Mouse (Mus musculus) lung, postnatal 0 days (tissue): ENCODE data around the gene Ahnak2.

Experiments
- CTCF ChIP-seq: IDR thresholded peaks from 2 replicates; pipeline ENCODE4 v1.5.1; 2016; ENCODE audit warnings: antibody characterized with exemption, mild to moderate bottlenecking
- EP300 ChIP-seq: IDR thresholded peaks from 2 replicates; pipeline ENCODE4 v1.6.1; 2016; ENCODE audit warnings: antibody characterized with exemption, mild to moderate bottlenecking, control low read depth

DNA sequence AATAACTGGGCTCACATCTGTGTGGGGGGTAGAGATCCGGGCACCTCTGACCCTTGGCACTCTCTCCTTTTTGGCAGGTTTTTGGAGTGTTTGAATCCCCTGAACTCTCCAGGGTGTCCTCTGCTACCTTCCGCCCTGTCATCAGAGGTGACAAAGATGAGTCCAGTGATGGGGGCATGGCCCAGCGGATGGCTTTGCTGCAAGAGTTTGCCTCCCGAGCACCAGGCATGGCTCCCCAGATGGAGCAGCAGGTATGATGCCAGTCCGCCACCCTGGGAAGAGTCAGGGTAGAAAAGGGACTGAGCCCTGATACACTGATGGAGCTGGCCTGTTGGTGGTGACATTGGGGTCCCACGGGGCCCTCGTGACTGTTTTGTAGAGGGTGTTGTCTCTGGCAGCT, 65.4 kb downstream of the Ahnak2 start:
- no peak for TF ChIP-seq CTCF
- no peak for TF ChIP-seq EP300
